Mouse (Mus musculus) ES-CJ7 (cell line): ENCODE results near the gene Noxo1.
"Not testable (repeated sequence)": the region's sequence is repeated elsewhere in the genome, so short reads cannot be mapped to it uniquely, and the experiment has no call there.

Source experiments
- DNase-seq: peaks from one replicate; pipeline ENCODE4 v3.0.0; 2011; ENCODE audit warnings: low read depth, low spot score

The Noxo1 gene

DNA sequence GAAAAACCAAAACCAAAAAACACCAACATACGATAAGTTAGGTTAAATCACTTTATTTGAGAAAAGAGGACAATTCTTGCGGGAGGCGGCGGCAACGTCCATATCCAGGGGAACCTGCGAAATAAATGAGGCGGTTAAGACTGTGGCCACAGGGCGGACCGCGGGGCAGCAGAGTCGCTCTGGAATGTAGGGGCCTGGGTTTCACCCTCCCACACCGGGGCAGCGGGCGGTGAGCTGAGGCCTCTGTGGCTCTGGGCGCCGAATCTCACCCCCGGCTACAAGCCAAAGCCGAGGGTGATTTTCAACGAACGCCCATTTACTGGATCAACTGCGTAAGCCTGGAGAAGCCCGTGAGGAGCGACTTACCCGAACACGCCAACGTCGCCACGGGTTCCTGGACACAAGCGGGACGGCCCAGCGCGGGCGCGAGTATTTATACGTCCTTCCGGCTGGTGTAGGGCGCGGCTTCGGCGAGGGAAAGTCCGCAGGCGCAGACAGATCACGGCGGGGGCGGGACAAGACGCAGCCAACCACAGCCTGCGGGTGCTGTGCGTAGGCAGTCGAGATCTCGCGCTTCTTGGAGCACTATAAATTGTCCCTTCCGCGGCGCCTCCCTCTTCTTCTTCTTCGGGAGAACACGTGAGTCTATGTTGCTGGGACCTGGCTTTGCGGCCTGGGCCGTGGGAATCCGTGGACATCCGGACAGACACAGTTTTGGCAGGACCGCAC, 23.6 kb downstream of the Noxo1 start:
- DNase-seq, result peak; percentile 99

DNA sequence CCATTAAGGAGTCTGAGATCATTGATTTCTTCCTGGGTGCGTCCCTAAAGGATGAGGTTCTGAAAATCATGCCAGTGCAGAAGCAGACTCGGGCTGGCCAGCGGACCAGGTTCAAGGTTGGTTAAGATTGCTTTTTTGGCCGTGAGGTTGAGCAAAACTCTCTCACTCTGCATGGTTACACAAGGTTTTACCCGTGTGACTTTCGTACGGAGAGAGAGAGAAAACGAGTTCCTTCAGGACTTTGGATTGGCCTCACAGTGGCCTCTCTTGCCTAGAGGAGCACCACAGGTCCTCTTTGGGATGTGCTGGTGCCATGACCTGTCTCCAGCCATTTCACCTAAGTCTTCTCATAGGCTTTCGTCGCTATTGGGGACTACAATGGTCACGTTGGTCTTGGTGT, 24.6 kb downstream of the Noxo1 start:
- DNase-seq, result not testable (repeated sequence)

DNA sequence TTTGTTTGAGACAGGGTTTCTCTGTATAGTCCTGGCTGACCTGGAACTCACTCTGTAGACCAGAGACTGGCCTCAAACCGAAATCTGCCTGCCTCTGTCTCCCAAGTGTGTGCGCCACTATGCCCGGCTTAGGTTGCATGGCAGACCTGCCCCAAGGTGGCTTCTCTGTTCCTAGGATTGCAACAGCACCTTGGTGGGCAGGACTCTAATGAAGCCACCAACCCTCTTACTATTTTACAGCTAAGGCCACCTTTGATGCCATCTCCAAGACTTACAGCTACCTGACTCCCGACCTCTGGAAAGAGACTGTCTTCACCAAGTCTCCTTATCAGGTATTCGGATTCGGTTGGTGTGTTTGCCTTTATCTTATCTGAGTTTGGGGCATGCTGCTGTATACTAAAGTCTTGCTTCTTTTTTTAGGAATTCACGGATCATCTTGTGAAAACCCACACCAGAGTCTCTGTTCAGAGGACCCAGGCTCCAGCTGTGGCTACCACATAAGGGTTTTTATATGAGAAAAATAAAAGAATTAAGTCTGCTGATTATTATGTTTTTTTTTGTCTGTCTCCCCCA, 25.4 kb downstream of the Noxo1 start:
- not testable (repeated sequence) for DNase-seq

DNA sequence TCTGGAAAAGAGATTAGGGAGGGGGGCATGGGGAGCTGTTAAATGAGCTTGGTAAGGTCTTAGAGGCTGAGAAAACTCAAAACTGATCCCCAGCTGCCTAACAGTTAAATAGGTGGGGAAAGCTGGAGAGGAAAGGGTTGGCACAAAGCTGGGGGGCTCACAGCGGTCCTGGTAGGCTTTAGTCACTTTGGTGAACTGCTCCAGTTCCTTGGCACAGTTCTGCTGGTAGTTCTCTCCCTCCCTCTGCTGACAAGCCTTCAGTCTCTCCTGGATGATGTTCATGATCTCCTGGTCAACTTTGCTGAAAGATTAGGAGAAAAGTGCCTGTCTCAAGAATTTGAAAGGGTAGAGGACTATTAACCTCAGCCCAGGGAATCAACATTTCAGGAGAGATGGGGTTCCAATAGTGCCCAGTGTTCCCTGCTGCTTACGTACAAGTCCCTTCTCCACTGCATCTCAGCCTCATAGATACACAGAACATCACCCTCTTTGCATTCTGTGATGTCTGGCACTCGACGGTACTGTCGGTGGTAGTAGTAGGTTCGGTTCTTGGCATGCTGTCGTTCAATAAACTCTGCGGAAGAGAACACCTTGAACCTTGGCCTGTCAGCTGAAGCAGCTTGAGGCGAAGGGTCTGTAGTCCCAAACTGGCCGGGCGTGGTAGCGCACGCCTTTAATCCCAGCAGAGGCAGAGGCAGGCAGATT, 26.3 kb downstream of the Noxo1 start:
- peak; percentile 55 for DNase-seq

DNA sequence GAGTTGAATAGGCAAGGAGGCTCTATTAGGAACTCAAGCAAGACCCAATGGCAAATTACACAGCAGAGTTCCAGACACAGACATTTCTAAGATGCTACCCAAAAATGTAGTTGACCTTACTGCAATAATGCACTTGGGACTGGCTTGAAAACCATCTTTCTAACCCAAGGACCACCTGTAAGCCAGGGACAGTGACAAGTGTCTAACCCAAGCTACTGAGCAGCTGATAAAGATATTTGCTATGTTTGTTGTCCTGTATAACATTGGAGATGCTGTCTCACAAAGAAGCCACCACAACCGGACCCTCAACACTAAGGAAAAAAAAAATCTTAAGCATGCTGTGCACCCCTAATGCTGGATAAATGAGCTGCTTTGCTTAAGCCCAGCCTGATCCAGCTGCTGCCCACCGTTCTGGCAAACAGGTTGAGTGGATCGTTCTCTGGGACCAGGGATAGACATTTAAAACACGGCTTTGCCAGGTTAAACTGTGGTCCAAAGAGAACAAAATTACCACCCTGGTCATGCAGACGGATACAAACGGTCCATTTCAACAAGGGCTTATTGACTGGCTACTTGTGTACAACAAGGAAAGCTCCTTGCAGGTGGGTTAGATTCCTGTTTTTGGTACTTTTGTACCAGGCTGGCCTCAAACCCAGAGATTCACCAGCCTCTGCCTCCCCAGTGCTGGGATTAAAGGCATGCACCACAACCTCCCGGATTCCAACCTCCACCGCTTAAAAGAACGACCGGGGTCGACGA, 27.3 kb downstream of the Noxo1 start:
- DNase-seq, result no peak

DNA sequence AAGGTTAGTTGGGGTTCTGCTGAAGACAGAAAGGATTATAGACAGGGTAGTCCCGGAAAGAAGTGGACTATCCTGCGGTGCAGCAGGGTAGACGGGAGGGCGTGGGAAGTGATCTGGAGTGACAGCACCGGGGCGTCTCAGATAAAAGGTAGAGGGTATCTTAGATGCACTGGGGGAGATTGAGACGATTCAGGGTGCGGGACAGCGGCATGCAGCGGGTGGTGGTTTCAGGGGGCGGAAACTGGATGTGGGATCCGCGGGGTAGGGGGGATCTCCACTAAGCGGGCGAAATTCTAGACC, 27.8 kb downstream of the Noxo1 start:
- DNase-seq, result no peak

GRCm38 (mm10) chr17:24724184-24724583, 28.1 kb downstream of the Noxo1 start, which contains the start of gene Ndufb10:
Ndufb10 (minus strand) TSS chr17:24724478.
- DNase-seq, result peak; percentile 94

DNA sequence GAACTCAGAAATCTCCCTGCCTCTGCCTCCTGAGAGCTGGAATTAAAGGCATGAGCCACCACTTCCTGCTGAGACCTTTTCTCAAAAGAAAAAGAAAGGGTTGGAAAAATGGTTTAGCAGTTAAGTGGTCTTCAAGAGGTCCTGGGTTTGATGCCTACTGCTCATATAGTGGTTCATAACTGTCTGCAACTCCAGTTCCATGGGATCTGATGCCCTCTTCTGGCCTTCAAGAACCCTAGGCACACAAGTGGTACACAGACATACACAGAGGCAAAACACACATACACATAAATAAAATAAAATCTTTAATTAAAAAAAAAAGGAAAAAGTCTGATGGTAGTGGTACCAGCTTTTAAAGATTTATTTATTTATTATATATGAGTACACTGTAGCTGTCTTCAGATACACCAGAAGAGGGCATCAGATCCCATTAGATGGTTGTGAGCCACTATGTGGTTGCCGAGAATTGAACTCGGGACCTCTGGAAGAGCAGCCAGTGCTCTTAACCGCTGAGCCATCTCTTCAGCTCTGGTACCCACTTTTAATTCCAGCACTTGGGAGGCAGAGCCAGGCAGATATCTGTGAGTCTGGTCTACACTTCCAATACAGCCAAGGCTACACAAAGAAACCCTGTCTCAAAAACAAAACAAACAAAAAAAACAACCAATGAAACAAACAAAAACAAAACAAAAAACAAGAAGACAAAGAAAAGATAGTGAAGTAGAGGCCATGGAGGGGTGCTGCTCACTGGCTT, 29.8 kb downstream of the Noxo1 start:
- no peak for DNase-seq

DNA sequence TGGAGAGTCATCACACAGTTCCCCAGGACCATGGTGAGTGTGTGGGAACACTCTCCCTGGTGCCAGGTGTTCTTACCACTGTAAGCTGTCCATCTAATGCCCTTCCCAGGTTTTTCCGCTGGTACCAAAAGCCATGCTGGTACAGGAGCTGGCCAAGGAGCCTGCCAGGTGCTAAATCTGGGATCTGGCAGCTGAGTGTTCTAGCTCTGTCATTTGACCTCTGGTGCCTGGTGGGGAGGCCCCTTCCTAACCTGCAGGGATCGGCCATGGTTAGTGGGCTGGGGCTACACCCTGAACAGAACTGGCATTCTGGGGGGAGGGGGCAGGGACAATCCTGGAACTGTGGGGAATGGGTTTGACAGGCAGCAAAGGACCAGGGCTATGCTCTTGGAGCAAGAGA, 31.6 kb downstream of the Noxo1 start, which contains the start of gene Rpl3l:
Gene Rpl3l, plus strand, starts transcription at position 203 of the 400 bp plus-strand sequence.
- DNase-seq, result no peak

DNA sequence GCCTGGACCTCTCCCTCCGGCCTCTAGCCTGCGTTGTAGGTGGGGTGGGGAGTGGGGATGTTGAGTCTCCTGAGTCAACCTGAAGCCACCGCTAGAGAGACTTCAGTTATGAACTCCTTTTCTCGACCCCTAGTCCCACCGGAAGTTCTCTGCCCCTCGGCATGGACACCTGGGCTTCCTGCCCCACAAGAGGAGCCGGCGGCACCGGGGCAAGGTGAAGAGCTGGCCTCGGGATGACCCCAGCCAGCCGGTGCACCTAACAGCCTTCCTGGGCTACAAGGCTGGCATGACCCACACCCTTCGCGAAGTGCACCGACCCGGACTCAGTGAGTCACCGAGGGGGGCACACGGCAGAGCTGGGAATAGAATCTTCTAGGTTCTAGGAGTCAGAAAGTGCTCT, 32.1 kb downstream of the Noxo1 start:
- no peak for DNase-seq

GRCm38 (mm10) chr17:24729067-24729466, 33.0 kb downstream of the Noxo1 start:
- no peak for DNase-seq

DNA sequence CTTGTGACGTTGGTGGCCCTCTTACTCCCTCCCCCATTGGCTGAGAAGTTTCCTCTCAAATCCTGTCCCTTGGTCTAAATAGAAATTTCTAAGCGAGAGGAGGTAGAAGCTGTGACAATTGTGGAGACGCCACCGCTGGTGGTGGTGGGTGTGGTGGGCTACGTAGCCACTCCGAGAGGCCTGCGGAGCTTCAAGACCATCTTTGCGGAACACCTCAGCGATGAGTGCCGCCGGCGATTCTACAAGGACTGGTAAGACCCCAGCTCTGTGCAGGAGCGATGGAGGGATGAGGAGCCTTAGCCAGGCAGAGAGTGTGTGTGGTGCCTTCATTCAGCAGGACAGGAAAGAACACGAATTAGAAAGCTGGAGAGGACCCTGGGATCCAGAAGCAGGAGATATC, 34.8 kb downstream of the Noxo1 start:
- DNase-seq, result no peak

DNA sequence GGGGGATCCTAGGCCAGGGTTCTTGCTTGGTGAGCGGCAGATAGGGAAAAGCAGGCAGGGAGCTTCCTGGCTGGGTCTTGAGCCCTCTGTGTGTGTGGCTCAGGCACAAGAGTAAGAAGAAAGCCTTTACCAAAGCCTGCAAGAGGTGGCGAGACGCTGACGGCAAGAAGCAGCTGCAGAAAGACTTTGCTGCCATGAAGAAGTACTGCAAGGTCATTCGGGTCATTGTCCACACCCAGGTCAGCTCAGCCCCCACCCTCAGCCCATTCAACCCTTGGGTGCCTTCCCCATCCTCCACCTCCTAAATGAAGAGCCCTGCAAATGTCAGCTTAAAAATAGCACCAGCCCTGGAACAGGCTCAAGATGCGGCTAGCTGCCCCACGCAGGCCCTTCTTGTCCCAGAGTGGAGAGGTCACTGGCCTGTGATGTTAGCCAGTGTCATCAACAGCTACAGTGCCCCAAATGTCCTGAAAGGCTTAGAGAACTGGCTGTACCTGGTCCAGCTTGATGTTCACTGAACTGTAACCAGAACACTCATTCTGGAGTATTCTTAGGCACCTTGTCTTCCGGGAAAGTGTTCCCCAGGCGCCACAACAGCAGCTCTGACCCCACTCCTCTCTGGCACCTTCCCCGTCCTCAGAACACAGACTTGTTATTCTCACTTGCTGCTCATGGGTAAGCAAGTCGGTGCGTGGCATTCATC, 36.4 kb downstream of the Noxo1 start:
- no peak for DNase-seq

DNA sequence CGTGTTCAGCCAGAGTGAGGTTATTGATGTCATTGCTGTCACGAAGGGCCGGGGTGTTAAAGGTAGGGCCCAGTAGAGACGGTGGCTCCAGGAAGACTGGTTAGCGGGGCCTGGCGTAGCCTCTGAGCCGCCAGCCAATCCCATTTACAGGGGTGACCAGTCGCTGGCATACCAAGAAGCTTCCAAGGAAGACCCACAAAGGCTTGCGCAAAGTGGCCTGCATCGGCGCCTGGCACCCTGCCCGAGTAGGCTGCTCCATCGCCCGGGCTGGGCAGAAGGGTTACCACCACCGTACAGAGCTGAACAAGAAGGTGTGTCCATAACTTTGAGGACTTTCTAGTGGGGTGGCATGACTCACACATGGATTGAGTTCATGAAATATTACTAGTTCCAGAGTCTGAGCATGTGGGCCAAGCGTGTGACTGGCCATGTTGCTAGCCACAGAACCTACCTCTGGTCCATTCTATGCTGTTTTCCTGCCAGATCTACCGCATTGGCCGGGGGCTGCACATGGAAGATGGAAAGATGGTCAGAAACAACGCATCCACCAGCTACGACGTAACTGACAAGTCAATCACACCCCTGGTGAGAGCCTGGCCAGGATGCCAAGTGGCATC, 37.5 kb downstream of the Noxo1 start:
- no peak for DNase-seq

GRCm38 (mm10) chr17:24734513-24734912, 38.5 kb downstream of the Noxo1 start:
- DNase-seq, result no peak

- no peak for DNase-seq
Observed at GRCm38 (mm10) chr17:24735446-24735845, 39.4 kb downstream of the Noxo1 start.

GRCm38 (mm10) chr17:24736330-24737051, 40.5 kb downstream of the Noxo1 start, which contains the start of gene Msrb1:
Msrb1 (plus strand) TSS chr17:24736642.
- peak; percentile 99 for DNase-seq

DNA sequence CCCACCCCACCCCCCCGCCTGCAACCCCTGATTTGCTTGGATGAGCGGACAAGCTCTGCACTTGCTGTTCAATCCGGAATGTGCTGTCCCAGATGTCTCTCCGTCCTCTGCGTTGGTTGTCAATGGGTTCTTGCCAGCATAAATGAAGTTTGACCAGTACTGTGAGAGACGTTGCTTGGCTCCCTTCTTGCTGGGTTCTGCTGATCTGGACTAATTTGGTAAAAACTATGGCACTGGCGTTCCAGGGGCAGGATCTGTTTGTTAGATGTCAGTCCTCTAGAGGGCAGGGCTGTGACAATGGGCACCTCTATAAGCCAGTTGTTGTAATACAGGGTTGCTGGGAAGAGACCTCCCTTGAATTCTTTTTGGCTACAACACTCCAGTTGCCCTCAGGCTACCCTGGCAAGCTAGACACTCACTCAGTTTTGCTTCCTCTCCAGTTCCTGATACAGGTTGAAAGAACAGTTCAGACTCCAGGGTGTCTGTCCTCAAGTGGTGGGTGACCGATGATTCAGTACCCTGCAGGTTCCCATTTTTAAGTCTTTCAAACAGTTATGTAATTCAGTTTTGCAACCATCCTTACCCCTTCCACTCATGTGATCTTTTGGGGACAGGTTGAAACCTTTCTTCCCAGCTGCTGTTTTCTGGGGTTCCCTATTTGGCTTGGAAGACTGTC, 41.2 kb downstream of the Noxo1 start:
- no peak for DNase-seq

DNA sequence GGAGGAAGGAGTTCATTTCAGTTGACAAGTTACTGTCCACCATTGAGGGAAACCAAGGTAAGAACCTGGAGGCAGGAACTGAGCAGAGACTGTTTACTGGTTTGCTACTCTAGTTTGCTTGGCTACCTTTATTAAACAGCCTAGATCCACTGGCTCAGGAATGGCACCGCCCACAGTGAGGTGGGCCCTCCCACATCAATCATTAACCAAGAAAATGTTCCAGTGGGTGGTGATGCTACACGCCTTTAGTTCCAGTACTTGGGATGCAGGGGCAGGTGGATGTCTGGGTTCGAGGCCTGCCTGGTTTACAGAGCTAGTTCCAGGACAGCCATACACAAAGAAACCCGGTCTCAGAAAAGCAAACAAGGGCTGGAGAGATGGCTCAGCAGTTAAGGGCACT, 42.2 kb downstream of the Noxo1 start:
- DNase-seq, result no peak
